Mouse (Mus musculus): ENCODE data around the gene Rpl24.
A peak's percentile ranks its signal among the peaks of the same experiment; 100 is the strongest.

GRCm38 (mm10) chr16:55940781-55941180, 25.3 kb upstream of the Rpl24 start:
- TF ChIP-seq CTCF (IDR thresholded peaks at IDR 0.05; ENCODE audit: low read depth) (0 out of 2 replicates have a peak, but pooled peaks have one; percentile 7), EP300 (IDR thresholded peaks at IDR 0.05; ENCODE audit: low read depth) (no peak)
